Mouse (Mus musculus) brain, adult 2 months (tissue): ENCODE measurements around the gene Lyzl4.

Experiments
- DNase-seq: peaks from one replicate; pipeline ENCODE4 v3.0.0; 2011; ENCODE audit warnings: low read depth, low spot score

The Lyzl4 gene

DNA sequence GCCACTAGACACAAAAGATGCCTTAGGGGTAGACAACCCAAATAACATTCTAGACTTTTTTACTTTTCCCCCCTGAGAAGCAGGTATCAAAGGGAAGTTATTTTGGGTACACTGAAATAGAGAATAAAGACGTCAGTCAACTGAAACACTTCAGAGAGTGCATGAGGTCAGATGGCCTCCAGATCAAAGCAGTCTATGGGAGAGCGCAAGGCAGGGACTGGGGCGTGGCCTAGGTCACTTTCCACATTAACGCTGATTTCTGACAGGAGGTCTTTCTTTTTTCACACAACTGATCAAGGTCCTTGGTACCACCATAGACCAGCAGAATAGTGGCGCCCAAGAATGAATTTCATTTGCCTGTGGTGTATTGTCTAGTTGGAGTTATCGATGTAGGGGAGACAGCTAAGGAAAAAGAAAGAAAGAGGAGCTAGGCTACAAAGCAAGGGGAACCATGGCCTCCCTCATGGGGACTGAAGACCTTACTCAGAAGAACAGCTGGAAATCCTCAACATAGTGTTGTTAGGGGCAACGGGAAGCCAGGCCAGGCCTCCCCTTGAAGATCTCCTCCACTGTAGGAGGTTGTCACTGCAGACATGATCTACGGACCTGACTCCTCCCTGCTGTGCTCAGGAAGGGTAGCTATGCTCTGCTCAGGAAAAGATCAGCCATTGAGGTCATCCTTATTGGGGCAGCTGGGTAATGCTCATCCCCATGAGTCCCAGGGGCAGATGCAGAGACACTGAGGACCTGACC lies 113.1 kb downstream of the Lyzl4 start:
- no peak for DNase-seq
